8 mouse cellular contexts compared by ENCODE assay signal in genomic region chr5:132231280-132232047, GRCm38 (mm10).
DNase-seq lines count a peak whose midpoint lies in the region; ATAC-seq lines count a peak whose summit lies in the region.

No protein-coding gene starts in this region.

- H3K9ac ChIP-seq in hindbrain, embryonic 11.5 days (ENCODE audit: low read depth, low read length), result no peak overlapping the region
- H3K9ac ChIP-seq in lung, embryonic 16.5 days (ENCODE audit: low read length), result no peak overlapping the region

- peak; percentile 24 for DNase-seq in WW6 (ENCODE audit: low read depth, low spot score)
- DNase-seq in cerebellum, postnatal 10 days, result peak; percentile 80 to 82
- peak; percentile 47 to 74 for DNase-seq in frontal cortex, postnatal 10 days (ENCODE audit: low spot score in 2 of 2)
- peak; percentile 78 for DNase-seq in hindbrain, embryonic 11.5 days (ENCODE audit: low spot score)
- DNase-seq in layer of hippocampus, adult 9-10 months (ENCODE audit: low spot score), result peak; percentile 66
- DNase-seq in retina, postnatal 1 day, result peak; percentile 85

- no peak overlapping the region for H3K4me3 ChIP-seq in hindbrain, embryonic 11.5 days (ENCODE audit: low read depth, low read length)
- no peak overlapping the region for H3K4me3 ChIP-seq in lung, embryonic 16.5 days (ENCODE audit: low read length)

- ATAC-seq in hindbrain, embryonic 11.5 days (ENCODE audit: low FRiP score), result no peak
- peak; percentile 87 for ATAC-seq in lung, embryonic 16.5 days (ENCODE audit: low read depth)
- no peak for ATAC-seq in monocyte, adult 5-6 weeks (replicated peaks; ENCODE audit: insufficient number of reproducible peaks, low FRiP score, low TSS enrichment, poor library complexity, severe bottlenecking)

- no peaks in the 10 kb centered on the region for H3K9me3 ChIP-seq in hindbrain, embryonic 11.5 days (ENCODE audit: control insufficient read depth, low read length)
- no peaks in the 10 kb centered on the region for H3K9me3 ChIP-seq in lung, embryonic 16.5 days (ENCODE audit: control insufficient read depth, low read length)

- peaks cover 4% of the 10 kb centered on the region; the same call in 1 of the 2 replicates for H3K4me1 ChIP-seq in hindbrain, embryonic 11.5 days (replicated peaks; ENCODE audit: control insufficient read depth, insufficient read depth, low read length)
- peaks cover 14% of the 10 kb centered on the region for H3K4me1 ChIP-seq in lung, embryonic 16.5 days (replicated peaks; ENCODE audit: control insufficient read depth, insufficient read depth, low read length)

- H3K27ac ChIP-seq in hindbrain, embryonic 11.5 days (ENCODE audit: low read depth, low read length), result no peak overlapping the region
- H3K27ac ChIP-seq in lung, embryonic 16.5 days (ENCODE audit: low read length), result no peak overlapping the region

- WGBS in hindbrain, embryonic 11.5 days, result 41% methylated on average over 10 of the region's 10 CpGs
- WGBS in lung, embryonic 16.5 days, result 35% methylated on average over 10 of the region's 10 CpGs

- H3K36me3 ChIP-seq in hindbrain, embryonic 11.5 days (ENCODE audit: control insufficient read depth, insufficient read depth, low read length), result no peaks in the 10 kb centered on the region
- no peaks in the 10 kb centered on the region for H3K36me3 ChIP-seq in lung, embryonic 16.5 days (ENCODE audit: control insufficient read depth, insufficient read depth, low read length)

- H3K4me2 ChIP-seq in hindbrain, embryonic 11.5 days (replicated peaks; ENCODE audit: low read depth, low read length), result no peak overlapping the region
- H3K4me2 ChIP-seq in lung, embryonic 16.5 days (ENCODE audit: low read depth, low read length), result no peak overlapping the region

- no peaks in the 10 kb centered on the region for H3K27me3 ChIP-seq in hindbrain, embryonic 11.5 days (ENCODE audit: control insufficient read depth, insufficient read depth, low read length)
- H3K27me3 ChIP-seq in lung, embryonic 16.5 days (ENCODE audit: control insufficient read depth, insufficient read depth, low read depth, low read length), result no peaks in the 10 kb centered on the region

Comparison
In these comparisons a context has a peak if more than half of its experiments do, and no peak if none do; other contexts are left out.
1. DNase-seq: peak in every context shown above with its lines; median percentile 85 in retina, postnatal 1 day; 81 in cerebellum, postnatal 10 days; 78 in hindbrain, embryonic 11.5 days; 66 in layer of hippocampus, adult 9-10 months; 60 in frontal cortex, postnatal 10 days; 24 in WW6.